Mouse (Mus musculus) heart, adult 2 months (tissue): Measurements from ENCODE around the gene 1700012B09Rik.

Experiments
- CTCF ChIP-seq: fragments of 200-600 bp; IDR thresholded peaks from 2 replicates; pipeline ENCODE4 v1.8.1; 2022; ENCODE audit warnings: antibody characterized with exemption, mild to moderate bottlenecking, moderate library complexity
- EP300 ChIP-seq: fragments of 200-500 bp; IDR thresholded peaks from 2 replicates; pipeline ENCODE4 v1.6.1; 2011; ENCODE audit warnings: low read depth, low read length, control low read depth; ENCODE audit not compliant: insufficient read depth
- POLR2A ChIP-seq: fragments of 200-500 bp; IDR thresholded peaks from 2 replicates; pipeline ENCODE4 v1.6.1; 2011; ENCODE audit warnings: mild to moderate bottlenecking, low read depth, low read length, control low read depth; ENCODE audit not compliant: insufficient read depth

DNA sequence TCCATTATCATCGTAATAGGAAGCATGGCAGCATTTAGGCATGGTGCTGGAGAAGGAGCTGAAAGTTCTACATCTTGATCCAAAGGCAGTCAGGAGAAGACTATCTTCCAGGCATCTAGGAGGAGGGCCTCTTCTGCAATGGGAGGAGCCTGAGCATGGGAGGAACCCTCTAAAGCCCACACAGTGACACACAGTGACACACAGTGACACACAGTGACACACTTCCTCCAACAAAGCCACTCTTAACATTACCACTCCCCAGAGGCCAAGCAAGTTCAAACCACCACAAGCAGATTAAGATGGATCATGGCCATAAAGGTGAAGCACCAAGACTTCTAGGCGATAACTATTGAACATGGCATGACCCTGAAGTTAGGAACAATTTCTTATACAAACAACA, 1.2 kb upstream of the 1700012B09Rik start:
- TF ChIP-seq CTCF, result no peak
- no peak for TF ChIP-seq POLR2A
- no peak for TF ChIP-seq EP300
